Mouse (Mus musculus) MEL-GATA-1-ER (cell line): ENCODE measurements at regions not wholly inside any gene's neighbourhood (a gene's known extent, or its start where the extent isn't known, plus 50 kb on each side); places are given as distances from the start of the nearest gene placed in this dataset.

ENCODE experiments used
- DNase-seq: peaks from one replicate; pipeline ENCODE4 v3.0.0-alpha.2; 2012; ENCODE audit warnings: low read depth; ENCODE audit errors: extremely low read depth

- DNase-seq, result no peak
Measured at GRCm38 (mm10) chr6:98872334-98872733, 529.8 kb upstream of the Gm765 start.

- DNase-seq, result no peak
Measured at GRCm38 (mm10) chr6:98869772-98870171, 527.2 kb upstream of the Gm765 start.

GRCm38 (mm10) chr6:98864306-98864705 lies 521.8 kb upstream of the Gm765 start:
- no peak for DNase-seq

- no peak for DNase-seq
Measured at GRCm38 (mm10) chr6:98855958-98856357, 513.4 kb upstream of the Gm765 start.

GRCm38 (mm10) chr6:98850906-98851305 lies 508.4 kb upstream of the Gm765 start:
- no peak for DNase-seq

GRCm38 (mm10) chr6:98848835-98849234 lies 506.3 kb upstream of the Gm765 start:
- DNase-seq, result no peak

- no peak for DNase-seq
Measured at GRCm38 (mm10) chr6:98846001-98846695, 503.6 kb upstream of the Gm765 start.

- DNase-seq, result no peak
Measured at GRCm38 (mm10) chr6:98843598-98843997, 501.0 kb upstream of the Gm765 start.

- no peak for DNase-seq
Measured at GRCm38 (mm10) chr6:98842924-98843323, 500.4 kb upstream of the Gm765 start.

- peak; percentile 60 for DNase-seq
Measured at GRCm38 (mm10) chr6:98833922-98834321, 491.4 kb upstream of the Gm765 start.

GRCm38 (mm10) chr6:98830191-98830590 lies 487.6 kb upstream of the Gm765 start:
- no peak for DNase-seq

GRCm38 (mm10) chr6:98808046-98808445 lies 465.5 kb upstream of the Gm765 start:
- no peak for DNase-seq

GRCm38 (mm10) chr6:98803384-98803949 lies 460.9 kb upstream of the Gm765 start:
- DNase-seq, result no peak

GRCm38 (mm10) chr6:98801061-98801460 lies 458.5 kb upstream of the Gm765 start:
- DNase-seq, result no peak

- no peak for DNase-seq
Measured at GRCm38 (mm10) chr6:98800040-98800439, 457.5 kb upstream of the Gm765 start.

GRCm38 (mm10) chr6:98797778-98798177 lies 455.2 kb upstream of the Gm765 start:
- no peak for DNase-seq

- no peak for DNase-seq
Measured at GRCm38 (mm10) chr6:98797373-98797772, 454.8 kb upstream of the Gm765 start.

- DNase-seq, result no peak
Measured at GRCm38 (mm10) chr6:98796666-98797065, 454.1 kb upstream of the Gm765 start.

GRCm38 (mm10) chr6:98787422-98787821 lies 444.9 kb upstream of the Gm765 start:
- no peak for DNase-seq

GRCm38 (mm10) chr6:98782074-98782473 lies 439.5 kb upstream of the Gm765 start:
- no peak for DNase-seq

GRCm38 (mm10) chr6:98775780-98776179 lies 433.2 kb upstream of the Gm765 start:
- no peak for DNase-seq

- no peak for DNase-seq
Measured at GRCm38 (mm10) chr6:98769999-98770398, 427.4 kb upstream of the Gm765 start.

- no peak for DNase-seq
Measured at GRCm38 (mm10) chr6:98769322-98769721, 426.8 kb upstream of the Gm765 start.
